Mouse (Mus musculus) embryonic fibroblast, embryonic 13.5 days (primary cell): ENCODE data around the gene Rnf181.

ENCODE experiments used
- CTCF ChIP-seq: IDR thresholded peaks from 2 replicates; pipeline ENCODE4 v1.5.1; 2011; ENCODE audit warnings: mild to moderate bottlenecking, control low read depth, low read length, moderate library complexity, borderline replicate concordance; ENCODE audit not compliant: insufficient read depth
- POLR2A ChIP-seq: IDR thresholded peaks from 2 replicates; pipeline ENCODE4 v1.6.1; 2011; ENCODE audit warnings: low read depth, mild to moderate bottlenecking, control low read depth, low read length, moderate library complexity

GRCm38 (mm10) chr6:72382494-72382893 lies 15.7 kb upstream of the Rnf181 start:
- TF ChIP-seq CTCF (no peak), POLR2A (no peak)
